Mouse (Mus musculus) WW6 (cell line): ENCODE results near the gene Cyp26a1.

Source experiments
- DNase-seq: peaks from one replicate; pipeline ENCODE4 v3.0.0-alpha.2; 2013; ENCODE audit warnings: low read depth, low spot score

The Cyp26a1 gene

GRCm38 (mm10) chr19:37697651-37698272 is at the start of gene Cyp26a1:
TSS of gene Cyp26a1 (plus strand) at chr19:37697798.
- no peak for DNase-seq

DNA sequence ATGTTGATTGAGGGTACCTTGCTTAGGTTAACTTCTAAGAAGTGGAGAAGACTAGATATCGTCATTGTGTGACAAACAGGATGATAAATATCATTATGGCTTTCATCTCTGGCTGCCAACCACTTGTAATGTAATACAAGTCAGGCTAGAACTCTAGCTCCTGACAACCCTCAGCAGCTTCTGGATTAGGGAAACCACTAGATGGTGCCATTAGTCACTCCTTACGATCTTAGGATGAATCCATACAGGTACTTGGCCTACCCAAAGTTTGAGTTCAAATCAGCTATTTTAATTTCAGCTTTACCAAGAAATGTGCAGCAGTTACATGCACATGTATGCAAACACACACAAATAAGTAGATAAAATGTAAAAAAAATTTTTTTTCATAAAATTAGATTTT is 49.6 kb upstream of the Cyp26a1 start:
- no peak for DNase-seq

DNA sequence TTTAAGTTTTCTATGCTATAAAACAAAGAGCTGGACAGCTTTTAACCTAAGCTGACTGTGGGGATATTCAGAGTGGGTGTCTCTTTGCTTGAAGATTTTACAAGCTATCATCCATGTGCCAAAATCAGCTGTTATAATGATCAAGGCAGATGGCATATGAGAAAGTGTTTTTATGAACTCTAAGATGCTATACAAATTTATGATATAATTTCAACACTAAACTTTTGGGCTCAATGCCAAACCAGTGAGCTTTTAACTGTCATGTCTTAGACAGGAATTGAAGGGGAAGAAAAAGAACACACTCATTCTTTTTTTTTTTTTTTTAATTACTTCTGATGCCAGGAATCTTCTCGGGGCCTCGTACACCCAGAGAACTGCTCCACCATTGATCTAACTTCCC is 47.1 kb upstream of the Cyp26a1 start:
- DNase-seq: no peak

DNA sequence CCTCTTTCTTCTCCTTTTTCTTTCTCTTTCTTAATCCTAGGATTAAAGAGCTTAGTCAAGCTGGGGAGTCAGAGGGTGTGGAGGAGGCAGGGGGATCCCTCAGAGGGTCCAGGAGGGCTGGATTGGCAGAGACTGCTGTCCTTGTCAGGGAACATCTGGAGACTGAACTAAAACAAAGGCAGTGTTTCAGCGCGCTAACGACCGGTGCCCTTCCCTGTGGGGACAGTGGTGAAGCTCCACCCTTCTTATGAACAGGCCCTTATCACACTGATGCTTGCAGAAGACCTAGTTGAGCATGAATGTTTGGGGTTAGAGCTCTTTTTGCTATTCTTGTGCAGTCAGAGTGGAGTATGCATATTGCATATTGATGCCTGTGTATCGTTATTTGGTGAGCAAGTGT is 43.6 kb upstream of the Cyp26a1 start:
- DNase-seq: no peak

DNA sequence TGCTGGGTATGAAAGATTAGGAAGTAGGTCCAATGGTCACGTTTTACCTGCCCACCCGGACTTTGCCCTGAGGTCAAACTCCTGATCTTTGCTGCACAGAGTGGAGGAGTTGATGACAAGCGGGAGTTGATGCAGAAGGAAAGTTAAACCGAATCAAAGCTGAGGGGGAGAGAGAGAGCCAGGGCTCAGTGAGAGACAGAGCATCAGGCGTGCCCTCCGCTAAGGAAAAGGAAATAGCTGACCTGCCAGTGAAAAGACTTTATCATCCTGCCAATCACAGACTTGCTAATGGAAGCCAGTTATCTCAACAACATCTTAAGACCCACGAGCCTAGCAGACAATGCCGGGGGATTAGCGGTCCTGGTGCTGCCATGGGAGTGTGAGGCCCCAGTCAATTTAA is 41.2 kb upstream of the Cyp26a1 start:
- DNase-seq: no peak

- DNase-seq: no peak
Observed at GRCm38 (mm10) chr19:37665256-37665655, 32.3 kb upstream of the Cyp26a1 start.

GRCm38 (mm10) chr19:37667855-37668594 is 29.6 kb upstream of the Cyp26a1 start:
- no peak for DNase-seq

GRCm38 (mm10) chr19:37668657-37669056 is 28.9 kb upstream of the Cyp26a1 start:
- no peak for DNase-seq

GRCm38 (mm10) chr19:37669486-37669885 is 28.1 kb upstream of the Cyp26a1 start:
- DNase-seq: no peak

- DNase-seq: no peak
Observed at GRCm38 (mm10) chr19:37673393-37673792, 24.2 kb upstream of the Cyp26a1 start.

- no peak for DNase-seq
Observed at GRCm38 (mm10) chr19:37685281-37685680, 12.3 kb upstream of the Cyp26a1 start, which contains the start of gene Cyp26c1. TSS of gene Cyp26c1 (plus strand) at chr19:37685581.

DNA sequence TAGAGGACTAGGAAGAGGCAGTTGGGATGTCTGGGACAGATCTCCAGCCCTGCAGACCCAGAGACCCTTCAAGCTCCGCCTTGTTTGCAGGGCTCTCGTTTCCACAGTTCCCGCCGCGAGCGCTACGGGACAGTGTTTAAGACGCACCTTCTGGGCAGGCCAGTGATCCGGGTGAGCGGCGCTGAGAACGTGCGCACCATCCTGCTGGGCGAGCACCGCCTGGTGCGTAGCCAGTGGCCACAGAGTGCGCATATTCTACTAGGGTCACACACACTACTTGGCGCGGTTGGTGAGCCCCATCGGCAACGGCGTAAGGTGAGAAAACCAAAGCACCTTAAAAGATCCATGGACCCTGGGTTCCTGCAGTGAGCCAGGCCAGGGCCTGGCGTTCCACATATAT is 11.3 kb upstream of the Cyp26a1 start:
- DNase-seq: no peak

DNA sequence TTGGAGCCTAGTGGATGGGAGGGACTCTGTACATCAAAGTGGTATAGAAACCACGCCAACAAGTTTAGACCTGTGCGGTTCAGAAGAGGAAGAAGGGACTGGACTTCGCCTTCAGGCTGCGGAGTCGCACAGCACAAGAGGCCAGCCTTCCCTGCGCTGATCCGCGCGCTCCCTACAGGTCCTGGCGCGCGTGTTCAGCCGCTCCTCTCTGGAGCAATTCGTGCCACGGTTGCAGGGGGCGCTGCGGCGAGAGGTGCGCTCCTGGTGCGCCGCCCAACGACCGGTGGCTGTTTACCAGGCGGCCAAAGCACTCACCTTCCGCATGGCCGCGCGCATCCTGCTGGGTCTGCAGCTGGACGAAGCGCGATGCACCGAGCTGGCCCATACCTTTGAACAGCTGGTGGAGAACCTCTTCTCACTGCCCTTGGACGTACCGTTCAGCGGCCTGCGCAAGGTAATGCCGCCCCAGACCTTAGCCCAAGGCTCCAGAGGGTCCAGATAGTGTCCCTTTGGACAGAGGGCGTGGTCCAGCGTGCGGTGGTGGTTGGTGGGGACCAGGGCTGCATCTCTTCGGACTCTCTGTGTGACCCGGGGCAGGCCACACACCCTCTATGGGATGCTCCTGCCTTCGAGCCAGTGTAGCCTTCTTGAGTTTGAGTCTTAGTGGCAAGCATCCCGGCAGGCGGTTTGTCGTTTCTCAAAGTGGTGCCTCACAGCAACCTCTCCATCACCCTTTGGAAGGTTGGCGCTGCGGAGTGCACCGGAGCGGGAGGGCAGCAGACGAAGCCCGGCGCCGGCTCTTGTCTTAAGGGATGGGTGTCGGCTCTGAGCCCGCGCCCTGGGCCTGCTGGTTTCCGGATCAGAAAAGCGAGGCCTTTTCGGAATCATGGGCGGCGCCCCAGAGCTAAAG is 10.4 kb upstream of the Cyp26a1 start:
- DNase-seq: no peak

DNA sequence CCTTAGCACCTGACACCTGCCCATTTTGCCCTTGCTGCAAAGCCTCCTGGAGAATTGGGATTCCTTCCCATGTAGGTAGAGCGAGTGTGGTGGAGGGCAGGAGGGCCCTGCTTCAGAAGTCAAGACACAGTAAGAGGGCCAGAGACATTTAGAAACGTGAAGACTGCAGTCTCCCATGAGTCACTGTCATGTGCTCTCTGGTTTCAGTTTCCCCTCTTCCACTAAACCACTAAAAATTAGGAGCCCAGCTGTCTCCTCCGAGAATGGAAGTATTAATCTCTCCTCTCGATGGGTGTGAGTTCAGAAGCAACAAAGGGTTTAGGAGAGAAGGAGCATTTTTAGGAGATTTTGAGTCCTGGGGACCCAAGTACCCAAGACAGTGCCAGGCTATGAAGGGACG is 8.1 kb upstream of the Cyp26a1 start:
- DNase-seq: no peak

DNA sequence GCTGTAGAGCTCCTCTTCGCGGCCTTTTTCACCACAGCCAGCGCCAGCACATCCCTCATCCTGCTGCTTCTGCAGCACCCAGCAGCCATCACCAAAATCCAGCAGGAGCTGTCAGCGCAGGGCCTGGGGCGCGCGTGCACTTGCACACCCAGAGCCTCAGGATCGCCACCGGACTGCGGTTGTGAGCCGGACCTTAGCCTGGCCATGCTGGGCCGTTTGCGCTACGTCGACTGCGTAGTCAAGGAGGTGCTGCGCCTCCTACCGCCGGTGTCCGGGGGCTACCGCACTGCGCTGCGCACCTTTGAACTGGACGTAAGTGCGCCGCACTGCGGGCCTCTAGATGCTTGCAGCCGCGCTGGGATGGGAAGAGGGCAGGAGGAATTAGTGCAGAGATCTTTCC is 6.9 kb upstream of the Cyp26a1 start:
- DNase-seq: no peak

- no peak for DNase-seq
Observed at GRCm38 (mm10) chr19:37692879-37693278, 4.7 kb upstream of the Cyp26a1 start.

DNA sequence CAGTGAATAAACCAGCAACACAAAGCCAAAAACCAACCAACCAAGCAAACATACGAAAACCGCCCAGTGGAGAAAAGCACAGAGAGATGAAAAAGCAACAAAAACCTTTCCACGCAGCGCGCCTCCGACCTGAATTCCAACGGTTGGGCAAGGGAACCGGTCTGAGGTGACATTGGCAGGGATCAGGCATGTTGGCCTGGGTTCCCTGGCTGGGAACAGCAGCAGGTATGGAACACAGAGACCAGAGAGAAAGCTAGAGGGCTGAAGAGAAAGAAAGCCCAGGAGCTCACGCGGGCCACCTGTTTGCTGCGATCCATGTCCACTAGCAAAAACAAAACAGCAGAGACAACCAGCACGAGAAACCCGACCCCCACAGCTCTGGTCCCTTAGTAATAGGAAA is 2.5 kb upstream of the Cyp26a1 start:
- DNase-seq: no peak

DNA sequence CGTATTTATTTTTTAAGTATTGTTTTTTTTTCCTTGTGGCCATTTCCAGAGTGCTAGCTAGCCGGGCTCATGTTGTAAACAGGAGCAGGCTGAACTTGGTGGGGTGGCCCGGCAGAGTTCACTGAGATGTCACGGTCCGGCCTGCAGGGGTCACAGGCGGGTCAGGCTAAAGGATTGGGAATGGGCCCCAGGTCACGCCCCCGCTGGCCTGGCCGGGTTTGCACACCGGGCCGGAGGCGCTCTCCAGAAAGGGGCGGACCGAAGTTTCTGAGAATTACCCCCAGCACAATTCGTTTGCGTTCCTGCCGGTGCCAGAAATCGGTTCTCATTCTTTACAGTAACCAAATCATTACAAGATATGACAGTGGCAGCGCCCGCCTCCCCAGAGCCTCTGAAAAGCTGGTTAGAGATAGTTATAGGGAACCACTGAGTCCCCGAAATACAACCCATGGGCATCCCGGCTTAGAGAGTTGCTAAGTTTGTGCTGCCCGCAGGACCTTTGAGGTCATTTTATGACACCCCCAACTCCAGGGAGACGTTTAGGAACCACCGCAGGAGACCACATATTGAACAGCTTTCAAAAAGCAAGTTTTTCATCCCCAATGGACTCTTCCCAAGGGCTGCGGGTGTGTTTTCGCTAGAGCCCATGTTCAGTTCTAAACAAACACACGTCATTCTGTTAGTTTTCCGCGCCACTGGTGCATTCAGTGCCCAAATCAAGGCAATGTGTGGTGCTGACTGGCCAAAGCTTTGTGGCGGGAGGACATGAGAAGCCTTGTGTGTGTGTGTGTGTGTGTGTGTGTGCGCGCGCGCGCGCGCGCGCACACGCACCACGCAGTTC is 1.6 kb upstream of the Cyp26a1 start:
- DNase-seq: no peak

DNA sequence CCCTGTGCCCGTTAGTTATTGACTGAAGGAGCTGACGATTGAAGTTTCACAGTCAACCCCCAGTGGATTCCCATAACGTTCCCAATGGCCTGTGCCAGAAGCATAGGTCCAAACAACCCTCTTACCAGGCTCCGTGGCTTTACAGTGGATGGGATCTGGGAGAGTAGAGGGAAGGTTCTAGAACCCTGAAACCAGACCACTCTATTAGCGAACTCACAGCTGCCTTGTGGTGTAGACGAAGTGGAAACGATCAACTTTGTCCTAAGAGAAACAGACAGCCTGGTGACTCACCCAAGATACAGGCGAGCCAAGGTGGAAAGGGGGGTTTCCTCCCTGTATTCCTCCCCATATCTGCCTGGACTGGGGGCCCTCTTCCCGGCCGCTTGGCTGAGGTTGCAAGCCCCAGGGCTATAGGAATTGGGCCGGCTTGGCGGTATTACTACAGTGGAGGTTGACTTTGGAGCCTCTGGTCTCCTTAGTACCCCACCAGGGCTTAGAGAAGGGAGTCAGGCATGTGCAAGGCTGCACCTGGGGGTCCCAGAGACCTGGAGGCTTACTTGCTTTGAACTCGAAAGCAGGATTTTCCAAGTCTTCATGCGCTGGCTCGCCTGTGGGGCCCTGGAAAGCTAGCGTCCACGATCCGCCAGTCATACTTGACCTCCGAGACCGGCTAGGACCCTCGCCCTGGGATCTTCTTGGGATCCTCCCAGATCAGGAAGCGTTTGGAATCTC is 829 bp upstream of the Cyp26a1 start:
- DNase-seq: no peak

DNA sequence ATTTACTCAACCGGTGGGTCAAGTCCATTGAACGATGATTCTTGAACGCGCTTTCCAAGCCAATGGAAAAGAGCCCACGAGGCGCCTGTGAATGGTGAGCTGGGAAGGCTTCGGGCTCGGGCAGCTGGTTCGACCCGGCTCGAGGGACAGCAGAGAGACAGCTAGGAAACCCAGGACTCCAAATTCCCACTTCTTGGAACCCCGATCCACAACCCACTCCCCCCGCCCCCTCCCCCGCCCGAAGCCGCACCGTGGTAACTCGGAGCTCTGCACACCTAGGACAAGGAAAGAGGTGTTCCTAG is 312 bp upstream of the Cyp26a1 start:
- no peak for DNase-seq
